8 mouse cellular contexts compared by ENCODE assay signal in genomic region chrX:73673619-73673967, GRCm38 (mm10). TPM values are rescaled to one million over a fixed set of nuclear protein-coding genes. Genes with fewer than 3 reads are reported as not detected.
A peak's percentile ranks its signal among the peaks of the same experiment; 100 is the strongest.
DNase-seq lines count a peak whose midpoint lies in the region; ATAC-seq and TF ChIP-seq lines count a peak whose summit lies in the region.

No protein-coding gene starts in this region.

- peaks cover 7% of the 10 kb centered on the region; the same call in 1 of the 2 replicates for H3K36me3 ChIP-seq in embryonic facial prominence, embryonic 15.5 days
- H3K36me3 ChIP-seq in intestine, embryonic 15.5 days = no peaks in the 10 kb centered on the region
- H3K36me3 ChIP-seq in neural tube, embryonic 12.5 days = no peaks in the 10 kb centered on the region; the same call in none of the 2 replicates

- peaks cover 8% of the 10 kb centered on the region for H3K4me1 ChIP-seq in lung, adult 2 months (ENCODE audit: control insufficient read depth, insufficient read depth, low read length)
- H3K4me1 ChIP-seq in embryonic facial prominence, embryonic 15.5 days = peaks cover 14% of the 10 kb centered on the region; the same call in 1 of the 2 replicates
- H3K4me1 ChIP-seq in intestine, embryonic 15.5 days (replicated peaks) = no peaks in the 10 kb centered on the region
- peaks cover 20% of the 10 kb centered on the region for H3K4me1 ChIP-seq in neural tube, embryonic 12.5 days

- peak overlapping the region; percentile 68 for H3K4me3 ChIP-seq in lung, adult 2 months (replicated peaks; ENCODE audit: extremely low read depth, low read depth, low read length)
- H3K4me3 ChIP-seq in embryonic facial prominence, embryonic 15.5 days (replicated peaks) = peak overlapping the region; percentile 60
- H3K4me3 ChIP-seq in intestine, embryonic 15.5 days (replicated peaks) = peak overlapping the region; percentile 61
- peak overlapping the region; percentile 57 for H3K4me3 ChIP-seq in neural tube, embryonic 12.5 days

- no peaks in the 10 kb centered on the region for H3K27me3 ChIP-seq in embryonic facial prominence, embryonic 15.5 days
- no peaks in the 10 kb centered on the region; the same call in 1 of the 2 replicates for H3K27me3 ChIP-seq in intestine, embryonic 15.5 days (replicated peaks)
- H3K27me3 ChIP-seq in neural tube, embryonic 12.5 days (replicated peaks) = no peaks in the 10 kb centered on the region

- WGBS in lung, adult 2 months = 27% methylated on average over 42 of the region's 42 CpGs
- WGBS in embryonic facial prominence, embryonic 15.5 days = 16% methylated on average over 32 of the region's 42 CpGs
- WGBS in intestine, embryonic 15.5 days = 18% methylated on average over 16 of the region's 42 CpGs
- WGBS in neural tube, embryonic 12.5 days = 15% methylated on average over 41 of the region's 42 CpGs

- no peaks in the 10 kb centered on the region for H3K9me3 ChIP-seq in embryonic facial prominence, embryonic 15.5 days (replicated peaks)
- H3K9me3 ChIP-seq in intestine, embryonic 15.5 days = no peaks in the 10 kb centered on the region
- no peaks in the 10 kb centered on the region for H3K9me3 ChIP-seq in neural tube, embryonic 12.5 days

- DNase-seq in lung, adult 2 months = no peak
- no peak for DNase-seq in lung, postnatal 10 days
- no peak for DNase-seq in layer of hippocampus, adult 18-20 months (ENCODE audit: low spot score in 2 of 2)
- DNase-seq in gastrocnemius, adult 18-20 months (ENCODE audit: low spot score) = no peak
- no peak for DNase-seq in Muller cell, postnatal 12 days (ENCODE audit: inconsistent ontology term)

- peak overlapping the region; percentile 61 for H3K4me2 ChIP-seq in embryonic facial prominence, embryonic 15.5 days (replicated peaks)
- peak overlapping the region; percentile 69 for H3K4me2 ChIP-seq in intestine, embryonic 15.5 days (replicated peaks)
- peak overlapping the region; percentile 67 for H3K4me2 ChIP-seq in neural tube, embryonic 12.5 days (replicated peaks)

- peak overlapping the region; percentile 57 for H3K9ac ChIP-seq in embryonic facial prominence, embryonic 15.5 days
- H3K9ac ChIP-seq in intestine, embryonic 15.5 days = peak overlapping the region; percentile 77
- peak overlapping the region; percentile 80 for H3K9ac ChIP-seq in neural tube, embryonic 12.5 days

- ATAC-seq in embryonic facial prominence, embryonic 15.5 days (ENCODE audit: insufficient number of reproducible peaks, low FRiP score, low TSS enrichment, low read depth) = no peak
- peak; percentile 7; the same call in 1 of the 2 replicates for ATAC-seq in intestine, embryonic 15.5 days
- ATAC-seq in neural tube, embryonic 12.5 days (ENCODE audit: low FRiP score, low read depth) = peak; percentile 13; the same call in 1 of the 2 replicates

- TF ChIP-seq POLR2A in lung, adult 2 months (IDR thresholded peaks at IDR 0.05; ENCODE audit: borderline replicate concordance, extremely low read depth, low read depth, low read length) = no peak

- H3K27ac ChIP-seq in embryonic facial prominence, embryonic 15.5 days (replicated peaks) = peak overlapping the region; percentile 65
- peak overlapping the region; percentile 64; the same call in 1 of the 2 replicates for H3K27ac ChIP-seq in intestine, embryonic 15.5 days
- H3K27ac ChIP-seq in neural tube, embryonic 12.5 days = no peak overlapping the region

- no peak for TF ChIP-seq CTCF in lung, adult 2 months (IDR thresholded peaks at IDR 0.05; ENCODE audit: insufficient read depth, low read length)

RNA-seq across cellular contexts. Expression of gene Slc6a8, which starts 0.6 kb away (rescaled TPM):
- polyA plus RNA-seq in lung, adult 2 months (2012; rRNA removed) = 47.8 and 59.1 TPM in 2 replicates
- polyA plus RNA-seq in embryonic facial prominence, embryonic 15.5 days (2015; fragmentation: Nextera tagmentation; extraction: Ambion mirVana) = 8.9 and 9.7 TPM in 2 replicates
- polyA plus RNA-seq in intestine, embryonic 15.5 days (2015; fragmentation: Nextera tagmentation; extraction: Ambion mirVana) = 7.1 and 9.1 TPM in 2 replicates
- polyA plus RNA-seq in neural tube, embryonic 12.5 days (2016; fragmentation: Nextera tagmentation; extraction: Ambion mirVana) = 6.7 and 7.9 TPM in 2 replicates
- total RNA-seq in layer of hippocampus, adult 18-20 months (2021) = 100 to 1,000 TPM in 1 of 2 experiments, 10 to 100 TPM in 1; 89.6 to 102 TPM
- 100 to 1,000 TPM; 108 to 141 TPM for total RNA-seq in gastrocnemius, adult 18-20 months (2021)

RNA-seq across cellular contexts. Expression of gene Pnck, which starts 13.7 kb away (rescaled TPM):
- 5.1 and 6.1 TPM in 2 replicates for polyA plus RNA-seq in lung, adult 2 months (2012; rRNA removed)
- polyA plus RNA-seq in embryonic facial prominence, embryonic 15.5 days (2015; fragmentation: Nextera tagmentation; extraction: Ambion mirVana) = 13.3 and 14.2 TPM in 2 replicates
- 12.4 and 12.7 TPM in 2 replicates for polyA plus RNA-seq in intestine, embryonic 15.5 days (2015; fragmentation: Nextera tagmentation; extraction: Ambion mirVana)
- 35.2 and 37.8 TPM in 2 replicates for polyA plus RNA-seq in neural tube, embryonic 12.5 days (2016; fragmentation: Nextera tagmentation; extraction: Ambion mirVana)
- total RNA-seq in layer of hippocampus, adult 18-20 months (2021) = 100 to 1,000 TPM; 107 to 135 TPM
- total RNA-seq in gastrocnemius, adult 18-20 months (2021) = 10 to 100 TPM in 1 of 2 experiments, 1 to 10 TPM in 1; 8.6 to 11.6 TPM

RNA-seq across cellular contexts. Expression of gene Dusp9, which starts 34.4 kb away (rescaled TPM):
- polyA plus RNA-seq in lung, adult 2 months (2012; rRNA removed) = 1.3 and 1.4 TPM in 2 replicates
- polyA plus RNA-seq in embryonic facial prominence, embryonic 15.5 days (2015; fragmentation: Nextera tagmentation; extraction: Ambion mirVana) = 4.4 and 6.0 TPM in 2 replicates
- 10.7 and 11.0 TPM in 2 replicates for polyA plus RNA-seq in intestine, embryonic 15.5 days (2015; fragmentation: Nextera tagmentation; extraction: Ambion mirVana)
- polyA plus RNA-seq in neural tube, embryonic 12.5 days (2016; fragmentation: Nextera tagmentation; extraction: Ambion mirVana) = 5.2 and 6.4 TPM in 2 replicates
- under 1 TPM; 0.23 to 0.30 TPM for total RNA-seq in layer of hippocampus, adult 18-20 months (2021)
- not detected for total RNA-seq in gastrocnemius, adult 18-20 months (2021)

RNA-seq across cellular contexts. Expression of gene Bcap31, which starts 42.4 kb away (rescaled TPM):
- 39.7 and 71.0 TPM in 2 replicates for polyA plus RNA-seq in lung, adult 2 months (2012; rRNA removed)
- polyA plus RNA-seq in embryonic facial prominence, embryonic 15.5 days (2015; fragmentation: Nextera tagmentation; extraction: Ambion mirVana) = 254 and 265 TPM in 2 replicates
- 296 and 302 TPM in 2 replicates for polyA plus RNA-seq in intestine, embryonic 15.5 days (2015; fragmentation: Nextera tagmentation; extraction: Ambion mirVana)
- polyA plus RNA-seq in neural tube, embryonic 12.5 days (2016; fragmentation: Nextera tagmentation; extraction: Ambion mirVana) = 124 and 129 TPM in 2 replicates
- total RNA-seq in layer of hippocampus, adult 18-20 months (2021) = 10 to 100 TPM; 75.8 to 79.1 TPM
- total RNA-seq in gastrocnemius, adult 18-20 months (2021) = 10 to 100 TPM; 54.2 to 63.8 TPM

RNA-seq across cellular contexts. Expression of gene Abcd1, which starts 42.8 kb away (rescaled TPM):
- 49.9 and 53.6 TPM in 2 replicates for polyA plus RNA-seq in lung, adult 2 months (2012; rRNA removed)
- 19.4 and 20.2 TPM in 2 replicates for polyA plus RNA-seq in embryonic facial prominence, embryonic 15.5 days (2015; fragmentation: Nextera tagmentation; extraction: Ambion mirVana)
- polyA plus RNA-seq in intestine, embryonic 15.5 days (2015; fragmentation: Nextera tagmentation; extraction: Ambion mirVana) = 18.5 and 20.2 TPM in 2 replicates
- 11.5 and 12.0 TPM in 2 replicates for polyA plus RNA-seq in neural tube, embryonic 12.5 days (2016; fragmentation: Nextera tagmentation; extraction: Ambion mirVana)
- 10 to 100 TPM; 11.6 to 12.8 TPM for total RNA-seq in layer of hippocampus, adult 18-20 months (2021)
- 10 to 100 TPM; 18.7 to 21.2 TPM for total RNA-seq in gastrocnemius, adult 18-20 months (2021)
